Mouse (Mus musculus): ENCODE results near the gene Olfr27.

Olfr27 gene

GRCm38 (mm10) chr9:39127831-39128230 lies at the start of gene Olfr27:
Olfr27 (plus strand) TSS chr9:39128131.
- DNase-seq = no peak

- DNase-seq = no peak
Observed at GRCm38 (mm10) chr9:39078787-39079186, 49.1 kb upstream of the Olfr27 start, which contains the start of gene Olfr938. Olfr938 (minus strand) TSS chr9:39078887.

GRCm38 (mm10) chr9:39127326-39127725 lies 605 bp upstream of the Olfr27 start:
- DNase-seq = no peak

GRCm38 (mm10) chr9:39152401-39152800 lies 24.5 kb downstream of the Olfr27 start:
- DNase-seq = no peak

- DNase-seq = no peak
Observed at GRCm38 (mm10) chr9:39166004-39166403, 38.1 kb downstream of the Olfr27 start, which contains the start of gene Olfr943. Olfr943 (plus strand) TSS chr9:39166304.

Measured in liver (tissue).